Mouse (Mus musculus): ENCODE measurements around the gene Slc13a5. TPM values are rescaled to one million over a fixed set of nuclear protein-coding genes. Genes with fewer than 3 reads are reported as not detected.

Slc13a5 gene
- total RNA-seq (2021), result not detected
- long read RNA-seq, experiment 1, result 0 reads
- long read RNA-seq, experiment 2, result 0 reads

DNA sequence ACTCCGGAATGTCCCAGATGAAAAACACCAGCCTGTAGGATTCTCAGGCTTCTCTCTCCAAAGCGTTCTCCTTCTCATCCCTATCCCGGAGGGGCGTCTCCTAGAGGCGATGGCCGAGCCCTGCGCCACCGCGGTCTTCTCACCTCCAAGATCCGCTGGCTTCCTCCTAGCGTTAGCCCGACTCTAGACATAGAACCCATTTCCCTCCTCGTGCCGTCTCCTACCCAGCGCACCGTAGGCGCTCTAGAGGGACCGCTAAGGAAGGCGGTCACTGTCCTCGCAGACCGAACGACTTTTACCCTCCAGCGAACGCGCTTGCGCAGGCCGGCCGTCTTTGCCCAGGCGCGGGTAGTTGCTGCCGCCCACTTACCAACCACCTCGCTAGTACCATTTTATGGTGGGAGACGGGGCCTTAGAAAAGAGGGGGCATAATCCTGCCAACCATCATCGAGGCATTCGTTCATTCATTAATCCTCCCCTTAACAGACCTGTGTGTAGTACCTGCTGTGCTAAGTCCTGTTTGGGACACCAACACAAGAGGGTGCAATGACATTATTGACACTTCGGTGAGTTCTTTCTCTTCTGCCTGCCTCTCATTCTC, at the start of gene Slc13a5:
TSS of gene Slc13a5 (minus strand) at position 263 of the 601 bp plus-strand sequence.
- peak; percentile 5 to 22 for DNase-seq (ENCODE audit: low spot score in 2 of 2)

DNA sequence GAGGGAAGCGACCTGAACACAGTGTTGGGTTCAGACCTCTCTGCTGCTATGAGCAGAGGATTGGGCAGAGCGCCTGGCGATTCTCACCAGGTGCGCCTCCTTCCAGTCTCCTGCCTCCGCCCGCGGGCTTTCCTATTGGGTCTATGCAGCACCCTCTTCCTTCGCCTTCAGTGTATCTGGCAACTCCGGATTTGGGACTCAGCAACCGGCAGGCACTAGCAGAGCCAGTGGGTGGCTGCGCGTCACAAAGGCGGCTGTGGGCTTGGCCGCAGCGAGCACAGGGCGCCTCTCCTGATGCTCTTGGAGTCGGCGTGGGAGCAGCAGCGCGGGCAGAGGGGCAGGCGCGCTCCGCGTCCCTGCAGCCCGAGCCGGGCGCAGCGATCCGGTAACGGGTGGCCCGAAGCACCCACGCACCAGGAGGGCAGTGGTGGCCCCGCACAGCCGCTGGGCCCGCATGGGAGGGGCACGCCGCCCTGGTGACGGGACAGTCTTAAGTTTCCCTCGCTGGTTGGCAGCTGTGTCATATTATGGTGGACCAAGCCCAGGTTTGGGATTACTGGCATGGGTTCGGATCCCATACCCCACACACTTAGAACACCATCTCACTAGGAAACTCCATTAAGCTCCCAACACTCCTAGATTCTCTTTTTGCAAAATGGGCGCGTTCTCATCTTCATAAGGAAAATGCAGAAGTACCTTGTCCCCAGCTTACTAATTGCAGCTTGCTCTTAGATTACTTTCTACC, 47.3 kb upstream of the Slc13a5 start, which contains the start of gene Fbxo39:
TSS of gene Fbxo39 (plus strand) at position 294 of the 745 bp plus-strand sequence.
- DNase-seq (ENCODE audit: low spot score in 2 of 2), result no peak

DNA sequence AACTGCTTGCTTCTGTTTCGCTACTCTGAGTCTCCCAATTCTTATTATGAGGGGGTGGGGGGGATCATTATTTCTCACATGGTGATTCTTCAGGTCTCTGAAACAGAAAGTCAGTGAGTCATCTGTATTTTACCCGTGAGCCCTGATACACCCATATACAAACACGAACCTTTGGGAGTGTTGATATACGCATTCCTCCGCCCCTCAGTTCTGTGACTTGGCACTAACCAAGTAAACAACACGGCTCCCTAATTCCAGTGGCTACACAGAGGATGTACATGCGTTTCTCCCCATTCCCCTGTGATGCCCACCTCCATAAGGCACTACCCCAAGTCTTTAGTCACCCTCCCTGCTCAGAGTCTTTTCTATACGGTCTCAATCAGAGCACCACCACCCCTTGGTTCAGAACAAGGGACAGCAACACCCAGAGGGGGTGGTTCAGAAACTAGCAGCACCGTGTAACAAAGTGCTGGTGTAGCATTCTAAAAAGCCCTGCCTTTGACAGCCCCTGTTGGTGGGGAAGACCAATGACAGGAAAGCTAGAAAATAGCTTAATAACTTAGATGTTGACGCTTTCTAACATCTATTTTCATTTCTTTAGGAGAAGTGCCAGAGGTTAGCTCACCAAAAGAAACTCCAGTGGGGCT, 44.5 kb upstream of the Slc13a5 start:
- no peak for DNase-seq (ENCODE audit: low spot score in 2 of 2)

DNA sequence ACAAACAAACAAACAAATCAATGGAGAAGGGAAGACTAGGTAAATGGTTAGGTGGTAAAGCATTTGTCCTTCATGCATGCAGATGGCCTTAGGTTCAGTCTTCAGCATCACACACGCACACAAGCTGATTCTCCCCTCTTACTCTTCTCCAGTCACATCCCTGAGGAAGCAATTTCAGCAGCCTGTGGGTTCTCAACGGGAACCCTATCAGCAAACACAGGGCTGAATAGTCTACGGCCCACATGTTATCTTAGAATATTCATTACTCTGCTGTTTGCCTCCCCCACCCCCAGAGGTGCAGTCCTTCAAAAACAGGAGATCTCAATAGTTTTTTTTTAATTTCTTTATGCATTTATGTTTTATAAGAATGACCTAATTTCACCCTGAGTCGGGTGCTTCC, 43.5 kb upstream of the Slc13a5 start:
- DNase-seq (ENCODE audit: low spot score in 2 of 2), result no peak

DNA sequence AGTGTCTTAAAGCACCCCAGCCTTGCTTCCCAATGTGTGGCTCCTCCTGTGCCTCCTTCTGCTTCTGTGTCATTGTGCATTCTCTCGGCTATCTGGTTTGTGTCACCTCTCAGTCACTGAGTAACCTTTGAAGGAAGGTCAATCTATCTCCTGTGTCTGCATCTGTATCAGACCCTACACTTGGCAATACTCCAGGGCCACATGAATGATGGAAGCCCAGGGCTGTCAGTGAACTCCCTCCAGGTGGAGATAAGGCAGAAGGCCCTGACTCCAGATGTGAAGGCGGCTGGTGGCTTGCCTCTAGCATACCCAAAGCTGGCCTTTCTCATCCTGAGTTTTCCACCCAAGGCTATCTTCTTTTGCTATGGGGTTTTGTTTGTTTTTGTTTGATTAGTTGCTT, 42.0 kb upstream of the Slc13a5 start:
- no peak for DNase-seq (ENCODE audit: low spot score in 2 of 2)

DNA sequence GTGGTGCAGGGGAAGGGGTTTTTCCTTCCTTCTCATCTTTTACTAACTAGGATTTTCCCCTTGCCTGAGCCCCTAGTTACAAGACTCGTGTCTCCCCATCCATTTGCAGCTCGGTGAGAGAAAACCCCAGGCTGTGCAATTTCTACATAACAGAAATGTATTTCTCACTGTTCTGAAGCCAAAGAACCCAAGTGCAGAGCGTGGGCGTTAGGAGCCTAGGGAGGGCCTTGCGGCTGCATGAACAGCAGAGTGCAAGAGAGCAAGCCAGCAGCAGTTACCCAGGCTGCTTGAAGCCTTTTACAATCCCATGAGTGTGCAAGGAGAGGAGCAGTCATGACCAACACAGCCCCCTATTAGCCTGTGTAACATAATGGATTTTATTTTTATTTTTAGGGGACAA, 40.4 kb upstream of the Slc13a5 start:
- DNase-seq (ENCODE audit: low spot score in 2 of 2), result no peak

DNA sequence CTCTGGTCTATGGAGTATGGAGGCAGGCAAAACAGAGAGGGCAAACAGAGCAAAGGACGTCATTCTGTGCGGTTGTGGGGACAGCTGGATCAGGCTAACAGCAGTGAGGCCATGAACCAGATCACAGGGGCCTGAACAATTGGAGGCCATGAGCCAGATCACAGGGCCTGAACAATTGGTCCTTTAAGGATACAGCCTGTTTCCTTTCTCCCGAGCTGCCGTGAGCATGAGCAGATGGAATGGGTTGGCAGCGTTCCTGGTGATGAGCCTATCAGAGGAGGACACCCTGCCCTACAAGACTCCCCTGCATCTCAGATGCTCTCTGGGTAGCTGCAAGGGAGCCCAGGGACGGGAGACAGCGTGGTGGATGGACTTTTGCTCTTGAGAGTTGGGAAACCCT, 35.2 kb upstream of the Slc13a5 start:
- DNase-seq (ENCODE audit: low spot score in 2 of 2), result peak; percentile 8 to 25

DNA sequence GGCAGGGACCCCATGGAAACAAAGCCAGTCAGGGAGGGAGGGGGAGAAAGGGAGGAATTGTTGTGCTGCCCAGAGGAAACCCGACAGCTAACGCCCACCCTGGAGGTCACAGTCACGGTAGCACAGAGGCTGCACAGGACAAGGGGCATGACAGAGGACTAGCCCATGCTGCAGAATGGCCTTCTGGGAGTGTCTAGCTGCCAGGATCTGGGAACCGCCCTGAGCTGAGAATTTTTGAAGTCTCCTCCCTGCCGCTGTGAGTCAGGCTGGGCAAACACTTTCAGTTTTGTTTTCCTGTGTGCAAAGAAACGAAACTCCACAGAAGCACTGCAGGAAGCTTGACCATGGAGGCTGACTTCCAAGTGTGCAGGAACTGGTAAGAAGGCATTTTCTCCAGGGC, 34.3 kb upstream of the Slc13a5 start, which contains the start of gene Xaf1:
TSS of gene Xaf1 (plus strand) at position 296 of the 400 bp plus-strand sequence.
- peak; percentile 58 to 61 for DNase-seq (ENCODE audit: low spot score in 2 of 2)

DNA sequence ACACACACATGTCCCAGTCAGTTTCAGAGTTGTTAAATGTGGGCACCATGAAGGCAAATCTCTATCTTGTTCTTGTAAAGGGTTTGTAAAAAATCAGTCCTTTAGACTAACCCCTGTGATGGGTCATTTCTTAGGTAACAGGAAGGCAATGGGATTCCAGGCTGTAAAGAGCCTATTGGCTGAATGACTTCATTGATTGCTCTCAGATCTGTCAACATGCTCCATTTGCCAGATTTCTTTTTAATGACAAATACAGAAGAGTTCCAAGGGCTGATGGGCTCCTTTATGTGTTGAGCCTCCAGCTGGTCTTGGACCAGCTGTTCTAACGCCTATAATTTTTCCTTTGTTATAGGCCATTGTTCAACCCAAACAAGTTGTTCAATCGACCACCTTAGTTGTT, 26.1 kb upstream of the Slc13a5 start:
- no peak for DNase-seq (ENCODE audit: low spot score in 2 of 2)

DNA sequence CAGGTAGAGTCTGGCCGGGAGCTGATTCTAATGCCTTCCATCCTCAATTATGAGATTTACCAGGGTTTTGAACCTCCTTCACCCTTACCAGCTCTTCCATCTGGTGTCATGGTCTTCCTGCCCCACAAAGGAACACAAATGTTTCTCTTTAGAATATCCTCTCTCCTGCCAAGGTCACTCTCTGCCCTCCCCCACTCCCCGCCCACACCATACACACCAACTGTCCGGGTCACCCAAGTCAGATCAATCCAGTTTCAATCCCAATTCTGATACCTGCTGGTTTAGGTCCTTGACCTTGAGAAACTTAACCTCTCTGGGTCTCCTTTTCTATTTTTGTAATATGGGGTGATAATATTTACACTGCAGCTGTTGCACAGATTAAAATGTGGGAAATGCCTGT, 20.5 kb upstream of the Slc13a5 start:
- no peak for DNase-seq (ENCODE audit: low spot score in 2 of 2)

DNA sequence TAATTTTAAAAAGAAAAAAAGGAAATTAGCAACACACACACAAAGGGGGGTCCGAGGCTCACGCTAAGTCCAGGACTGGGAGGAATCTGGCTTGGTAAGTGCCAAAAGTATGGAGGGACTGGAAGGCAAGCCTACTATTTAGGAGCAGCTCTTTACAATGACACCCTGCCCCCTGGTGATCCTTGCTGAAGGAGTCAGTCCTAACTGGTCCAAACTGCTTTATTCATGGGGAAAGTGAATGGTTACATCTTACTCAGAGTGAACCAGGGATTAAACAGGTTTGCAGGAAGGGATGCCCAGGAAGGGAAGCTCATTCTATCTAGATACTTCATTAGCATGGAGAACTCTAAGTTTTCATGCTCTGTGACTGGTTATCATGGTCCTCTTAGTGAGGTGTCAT, 20.1 kb upstream of the Slc13a5 start:
- DNase-seq (ENCODE audit: low spot score in 2 of 2), result no peak

DNA sequence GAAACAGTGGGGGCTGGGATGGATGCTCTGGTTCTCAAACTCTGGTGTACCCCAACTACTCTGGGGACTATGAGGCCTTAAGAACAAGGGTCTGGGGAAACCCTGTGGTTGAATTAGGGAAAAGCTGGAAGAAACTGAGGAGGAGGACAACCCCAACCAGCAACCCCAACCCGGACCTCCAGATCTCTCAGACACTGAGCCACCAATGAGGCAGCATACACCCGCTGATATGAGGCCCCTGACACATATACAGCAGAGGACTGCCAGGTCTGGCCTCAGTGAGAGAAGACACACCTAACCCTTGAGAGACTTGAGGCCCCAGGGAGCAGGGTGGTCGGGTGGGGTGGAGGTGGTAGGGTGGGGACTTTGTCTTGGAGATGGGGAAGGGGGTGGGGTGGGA, 19.6 kb upstream of the Slc13a5 start:
- no peak for DNase-seq (ENCODE audit: low spot score in 2 of 2)

DNA sequence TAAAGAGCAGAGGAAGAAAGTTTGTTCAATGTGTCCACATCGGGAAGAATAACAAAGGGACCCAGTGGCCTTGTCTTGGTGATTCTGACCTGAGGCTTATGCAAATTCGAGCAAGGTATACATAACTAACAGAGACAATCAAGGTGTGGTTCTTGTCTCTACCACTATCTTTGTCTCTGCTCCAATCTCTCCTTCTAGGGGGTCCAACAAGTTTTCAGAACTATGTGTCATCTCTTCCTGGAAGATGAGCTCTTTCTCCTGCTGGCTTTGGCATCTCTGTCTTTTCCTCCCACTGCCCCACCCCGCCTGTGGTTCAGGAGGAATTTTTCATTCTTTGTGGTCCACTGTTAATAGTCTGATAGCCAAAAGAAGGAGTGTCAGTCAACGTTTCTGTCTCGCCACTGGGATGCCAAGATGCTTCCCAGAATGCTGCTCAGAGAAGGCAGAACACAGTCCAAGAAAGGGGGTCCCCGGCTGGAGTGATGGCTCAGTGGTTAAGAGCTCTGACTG, 19.0 kb upstream of the Slc13a5 start:
- DNase-seq (ENCODE audit: low spot score in 2 of 2), result no peak

DNA sequence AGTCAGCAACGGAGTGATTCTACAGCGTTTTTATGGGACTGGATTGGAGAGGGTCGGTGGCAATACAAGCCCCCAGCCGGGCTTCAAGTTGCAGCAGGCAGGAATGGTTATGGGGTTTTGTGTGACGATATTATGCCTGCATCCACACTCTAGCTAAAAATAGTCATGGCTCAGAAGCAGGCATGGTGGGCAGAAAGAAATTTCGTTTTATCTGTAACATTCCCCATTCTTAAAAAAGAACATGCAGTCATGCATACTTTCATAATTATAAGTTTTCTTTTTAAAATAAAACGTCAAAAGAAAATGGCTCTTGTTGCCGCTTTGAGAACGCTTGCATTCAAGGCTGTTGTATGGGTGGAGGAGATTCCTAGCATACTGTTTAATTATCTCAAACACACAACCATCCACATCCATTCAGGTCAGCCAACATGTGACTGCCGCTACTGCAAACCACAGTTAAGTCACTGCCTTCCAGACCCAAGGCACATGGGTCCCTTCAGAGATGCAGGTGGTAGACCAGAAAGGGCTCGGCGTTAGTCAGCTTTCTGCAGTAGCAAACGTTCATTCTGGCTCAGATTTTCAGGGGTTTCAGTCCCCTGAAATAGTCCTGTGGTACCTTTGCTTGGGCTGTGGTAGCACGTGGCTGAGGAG, 17.6 kb upstream of the Slc13a5 start:
- no peak for DNase-seq (ENCODE audit: low spot score in 2 of 2)

DNA sequence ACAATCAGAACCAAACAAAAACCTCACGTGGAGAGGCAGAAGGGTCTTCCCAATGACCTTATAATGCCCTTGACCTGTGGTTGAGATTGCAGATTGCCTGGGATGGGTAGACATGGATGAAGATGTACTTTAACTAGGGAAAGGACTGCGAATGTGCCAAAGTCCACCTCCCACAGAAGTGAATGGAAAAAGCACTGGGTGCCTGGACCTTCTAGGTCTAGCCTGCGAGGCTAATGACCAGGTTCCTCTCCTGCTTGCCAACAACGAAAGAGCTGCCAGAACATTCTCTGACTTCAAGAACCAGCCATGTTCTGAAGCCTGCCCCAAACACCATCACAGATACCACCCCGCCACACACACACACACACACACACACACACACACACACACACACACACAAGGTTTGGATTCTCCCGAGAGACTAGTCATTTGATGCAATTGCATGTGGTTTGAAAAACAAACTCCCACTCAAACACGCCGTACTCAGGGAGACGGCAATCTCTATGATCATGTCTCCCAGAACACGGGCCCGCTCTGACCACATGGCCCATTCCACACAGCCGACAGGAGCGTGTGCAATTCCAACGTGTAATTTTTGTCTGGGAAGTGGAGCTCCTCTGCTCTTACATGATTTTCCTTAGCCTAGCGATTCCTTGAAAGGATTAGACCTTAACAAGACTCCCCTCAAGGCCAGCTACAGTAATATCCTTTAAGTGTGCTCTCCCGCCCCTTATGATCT, 16.6 kb upstream of the Slc13a5 start:
- DNase-seq (ENCODE audit: low spot score in 2 of 2), result no peak

DNA sequence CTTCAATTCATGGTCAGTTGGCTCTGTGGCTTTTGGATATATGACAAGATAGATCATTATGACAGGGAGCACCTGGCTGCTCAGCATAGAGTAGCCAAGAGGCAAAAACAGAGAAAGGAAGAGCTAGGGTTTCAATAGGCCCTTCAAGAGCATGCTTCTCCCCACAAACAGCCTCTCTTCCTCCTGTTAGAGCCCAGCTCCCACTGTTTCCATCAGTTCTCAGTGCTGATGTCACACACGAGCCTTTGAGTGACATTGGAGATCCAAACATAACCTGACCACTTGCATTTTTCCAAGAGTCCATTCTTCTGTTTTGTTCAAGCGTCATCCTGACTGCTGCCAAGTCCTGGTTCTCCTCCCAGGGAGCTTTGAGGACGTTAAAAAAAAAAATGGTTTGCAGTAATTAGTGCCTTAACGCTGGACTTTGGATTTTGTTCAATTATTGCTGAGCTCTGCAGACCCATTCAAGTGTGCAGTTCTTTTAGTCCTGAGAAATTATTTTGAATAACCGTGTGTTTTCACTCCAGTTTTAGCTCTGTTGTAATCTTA, 14.9 kb upstream of the Slc13a5 start:
- DNase-seq (ENCODE audit: low spot score in 2 of 2), result no peak

DNA sequence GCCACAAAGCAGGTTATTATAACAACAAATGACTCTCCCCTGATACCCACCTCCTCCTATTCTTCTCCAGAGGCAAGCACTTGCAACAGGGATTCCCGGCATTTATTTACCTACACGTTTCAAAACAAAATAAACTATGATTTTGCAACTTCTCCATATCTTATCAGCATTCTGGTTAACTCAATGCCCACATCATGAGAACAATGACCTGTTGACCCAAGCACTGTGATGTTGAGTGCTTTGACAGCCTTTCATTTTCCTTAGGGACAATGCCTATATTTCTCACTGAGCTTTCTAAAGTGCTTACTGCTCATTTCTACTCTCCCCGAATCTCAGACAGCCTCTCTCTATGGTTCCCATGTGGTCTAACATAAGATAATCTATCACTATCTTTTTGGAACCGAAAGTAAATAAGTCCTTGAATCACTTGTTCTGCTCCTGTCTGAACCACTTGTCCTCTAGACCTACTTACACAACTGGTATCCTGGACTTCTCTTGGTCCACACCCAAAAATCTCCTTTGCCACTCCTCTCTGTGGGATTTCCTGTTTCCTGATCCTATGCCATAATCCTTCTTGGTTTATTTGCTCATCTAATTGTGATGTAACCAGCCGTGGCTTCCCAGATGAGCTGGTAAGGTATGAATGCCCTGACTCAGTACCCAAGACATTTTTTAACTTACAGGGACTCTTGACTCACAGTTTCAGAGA, 14.3 kb upstream of the Slc13a5 start:
- DNase-seq (ENCODE audit: low spot score in 2 of 2), result no peak

DNA sequence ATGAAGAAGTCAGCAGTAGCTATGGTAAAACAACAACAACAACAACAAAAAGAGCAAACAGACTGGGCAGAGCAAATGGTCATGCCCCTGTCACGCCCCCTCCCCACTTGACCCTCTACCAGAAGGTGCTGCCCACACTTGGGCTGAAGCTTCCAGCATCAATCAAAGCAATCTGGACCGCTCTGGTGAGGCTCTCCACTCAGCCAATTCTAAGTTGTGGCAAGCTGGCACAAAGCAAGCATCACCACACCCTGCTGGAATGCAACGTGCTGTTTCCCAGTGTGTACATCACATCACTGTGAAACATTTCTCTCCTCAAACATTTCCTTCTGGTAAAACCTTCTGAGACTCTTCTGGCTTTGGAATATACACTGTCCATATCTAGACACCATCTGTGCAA, 6.3 kb upstream of the Slc13a5 start:
- no peak for DNase-seq (ENCODE audit: low spot score in 2 of 2)

DNA sequence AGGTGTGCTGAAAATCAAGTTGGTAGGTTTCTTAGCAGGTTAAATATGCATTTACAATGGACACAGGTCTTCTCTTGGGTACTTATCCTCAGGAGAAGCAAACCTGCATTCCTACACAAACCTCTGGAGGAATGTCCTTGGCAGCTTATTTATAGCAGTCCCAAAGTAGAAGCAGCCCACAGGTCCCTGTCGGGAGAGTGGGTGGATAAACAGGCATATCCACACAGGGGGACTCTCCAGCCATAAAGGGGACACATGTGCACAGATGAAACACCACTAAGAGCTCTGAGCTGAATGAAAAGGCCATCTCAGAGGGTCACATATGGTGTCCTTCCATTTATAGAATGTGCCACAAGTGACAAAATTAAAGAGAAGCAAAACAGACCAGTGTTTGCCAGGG, 4.7 kb upstream of the Slc13a5 start:
- DNase-seq (ENCODE audit: low spot score in 2 of 2), result no peak

All from adrenal gland, adult 18-20 months (tissue).